Mouse (Mus musculus) cerebellum, adult 11-12 months (tissue): Measurements from ENCODE around the gene Snapc5.

Experiments
- DNase-seq: peaks from one replicate; pipeline ENCODE4 v3.0.0; 2022

Snapc5 gene

DNA sequence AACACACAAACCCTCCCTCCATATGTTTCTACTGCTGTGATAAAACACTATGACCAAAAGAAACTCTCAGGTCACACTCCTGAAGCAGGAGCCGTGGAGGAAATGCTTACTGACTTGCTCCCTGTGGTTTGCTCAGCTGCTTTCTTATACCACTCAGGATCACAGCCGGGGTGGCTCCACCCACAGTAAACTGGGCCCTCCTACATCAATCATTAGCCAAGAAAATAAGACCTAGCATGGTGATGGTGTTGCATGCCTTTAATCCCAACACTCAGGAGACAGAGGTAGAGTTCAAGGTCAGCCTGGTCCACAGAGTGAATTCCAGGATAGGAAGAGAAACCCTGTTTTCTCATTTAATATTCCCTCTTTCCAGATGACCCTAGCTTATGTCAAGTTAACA is 20.8 kb downstream of the Snapc5 start:
- DNase-seq = no peak

DNA sequence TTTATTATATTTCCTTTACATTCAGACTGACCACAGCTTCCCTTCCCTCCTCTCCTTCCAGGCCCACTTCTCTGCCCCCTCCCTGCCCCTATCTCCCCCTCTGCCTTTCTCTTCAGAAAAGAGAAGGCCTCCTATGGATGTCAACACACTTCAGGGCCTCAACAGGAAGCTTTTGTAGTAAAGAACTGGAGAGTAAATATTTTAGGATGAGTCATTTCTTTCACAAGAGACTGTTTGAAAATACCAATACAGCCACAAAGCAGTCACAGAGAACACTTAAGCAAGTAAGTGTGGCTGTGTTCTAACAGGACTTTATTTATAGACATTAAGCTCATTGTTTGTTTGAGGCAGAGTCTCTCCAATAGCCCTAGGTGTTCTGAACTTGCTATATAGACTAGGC is 23.3 kb downstream of the Snapc5 start:
- DNase-seq = no peak

DNA sequence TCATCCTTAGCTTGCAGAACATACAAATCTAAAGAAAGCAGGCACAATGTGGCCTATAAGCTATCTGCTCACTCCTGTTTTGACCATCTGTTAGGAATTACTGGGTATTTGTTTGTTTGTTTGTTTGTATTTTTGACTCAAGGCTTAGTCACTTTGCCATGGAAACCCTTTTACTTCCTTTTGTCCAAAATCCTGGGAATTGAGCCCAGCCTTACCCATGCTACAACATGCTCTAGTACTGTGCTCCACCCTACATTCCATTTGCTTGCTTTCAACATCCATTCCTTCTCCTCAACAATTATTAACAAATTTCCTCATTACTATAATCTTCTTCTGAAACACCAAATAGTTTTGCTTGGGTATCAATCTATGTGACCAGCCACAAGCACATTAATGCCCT is 23.8 kb downstream of the Snapc5 start:
- DNase-seq = no peak

DNA sequence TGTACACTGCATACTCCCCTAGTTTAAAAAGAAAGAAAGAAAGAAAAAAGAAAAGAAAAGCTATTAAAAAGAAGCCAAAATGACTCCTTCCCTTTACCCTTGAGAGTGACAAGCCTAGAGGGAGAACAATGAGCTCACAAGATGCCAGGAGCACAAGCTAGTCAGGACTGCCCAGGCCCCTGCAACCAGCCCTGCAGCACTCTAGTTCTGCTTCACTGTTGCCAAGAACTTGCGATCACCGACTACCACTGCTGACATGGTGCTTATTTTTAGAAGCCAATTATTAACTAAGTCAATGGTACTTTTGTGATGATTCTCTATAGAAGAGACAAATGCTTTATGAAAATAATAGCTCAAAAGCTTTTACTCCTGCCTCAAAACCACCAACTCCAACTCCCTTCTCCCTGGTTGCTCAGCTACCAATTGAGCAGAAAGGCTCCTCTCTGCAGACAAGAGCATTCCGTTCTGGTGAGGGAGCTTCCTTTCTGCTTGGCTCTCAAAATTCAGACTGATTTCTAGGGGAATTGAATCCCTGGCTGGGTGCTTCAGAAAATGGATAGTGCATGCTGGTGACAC is 28.5 kb downstream of the Snapc5 start:
- no peak for DNase-seq

DNA sequence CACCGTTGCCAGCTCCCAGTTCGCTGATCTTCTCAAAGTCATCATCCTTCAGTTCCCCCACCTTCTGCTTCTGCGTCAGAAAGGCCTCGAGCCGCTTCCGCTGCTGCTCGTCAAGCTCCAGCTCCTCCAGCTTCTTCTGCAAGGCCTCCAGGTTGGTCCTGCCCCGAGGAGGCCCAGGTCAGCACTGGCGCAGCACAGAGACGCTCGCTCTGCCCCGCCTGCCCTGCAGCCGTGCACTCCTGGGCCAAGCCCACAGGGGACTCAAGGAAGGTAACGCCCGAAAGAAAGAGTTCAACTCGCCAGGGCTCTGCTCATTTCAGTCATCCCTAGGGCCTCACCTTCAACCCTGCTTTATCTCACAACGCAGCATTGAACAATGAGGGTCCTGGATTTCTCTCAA is 35.4 kb downstream of the Snapc5 start:
- DNase-seq = no peak

DNA sequence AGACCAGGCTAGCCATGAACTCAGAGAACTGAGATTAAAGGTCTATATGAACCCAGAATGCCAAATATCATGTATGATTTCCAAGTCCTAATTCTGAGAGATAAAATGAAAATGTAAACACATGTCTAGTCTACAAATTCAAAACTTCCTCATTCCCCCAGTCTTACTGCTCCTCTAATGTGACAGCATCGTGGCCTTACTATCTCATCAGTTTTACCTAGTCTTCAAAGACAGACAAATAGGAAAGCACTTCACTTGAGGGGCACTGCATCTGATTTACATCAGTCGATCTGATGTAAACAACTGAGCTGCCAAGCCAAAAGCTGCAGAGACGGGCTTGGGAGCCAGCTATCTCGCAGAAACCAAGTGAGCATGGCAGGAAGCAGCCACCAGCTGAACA is 37.0 kb downstream of the Snapc5 start:
- no peak for DNase-seq

DNA sequence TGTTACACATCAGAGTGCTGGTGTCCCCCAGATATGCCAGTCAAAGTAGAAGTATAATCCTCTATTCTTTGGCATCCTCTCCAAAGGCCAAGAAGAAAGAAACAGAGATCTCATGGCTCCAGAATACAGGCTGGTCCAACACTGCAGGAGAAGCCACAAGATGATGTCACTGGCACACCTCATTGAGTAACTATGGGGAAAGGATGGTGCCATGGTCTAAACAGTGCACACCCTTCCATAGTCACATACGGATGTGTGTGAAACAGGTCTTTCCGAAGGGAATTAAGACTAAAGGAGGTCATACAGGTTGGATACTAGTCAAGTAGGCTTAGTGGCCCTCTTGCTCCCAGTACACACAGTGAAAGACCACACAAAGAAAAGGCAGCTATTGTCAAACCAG is 37.6 kb downstream of the Snapc5 start:
- DNase-seq = no peak

DNA sequence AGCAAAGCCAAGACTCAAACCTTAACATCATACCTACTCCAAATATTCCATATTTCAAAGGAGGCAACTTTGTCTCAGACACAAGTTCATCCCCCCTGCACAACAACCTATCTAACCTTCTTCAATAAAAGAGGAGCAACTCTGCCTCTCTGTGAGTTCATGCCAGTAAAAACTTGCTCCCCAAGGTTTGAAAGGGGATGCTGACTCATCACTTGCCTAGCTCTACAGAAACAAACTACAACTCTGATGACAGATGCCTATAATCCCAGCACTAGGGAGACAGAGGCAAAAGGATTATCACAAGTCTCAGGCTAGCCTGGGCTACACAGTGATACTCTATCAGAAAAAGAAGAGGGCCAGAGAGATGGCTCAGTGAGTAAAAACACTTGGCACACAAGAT is 38.8 kb downstream of the Snapc5 start:
- DNase-seq = no peak

DNA sequence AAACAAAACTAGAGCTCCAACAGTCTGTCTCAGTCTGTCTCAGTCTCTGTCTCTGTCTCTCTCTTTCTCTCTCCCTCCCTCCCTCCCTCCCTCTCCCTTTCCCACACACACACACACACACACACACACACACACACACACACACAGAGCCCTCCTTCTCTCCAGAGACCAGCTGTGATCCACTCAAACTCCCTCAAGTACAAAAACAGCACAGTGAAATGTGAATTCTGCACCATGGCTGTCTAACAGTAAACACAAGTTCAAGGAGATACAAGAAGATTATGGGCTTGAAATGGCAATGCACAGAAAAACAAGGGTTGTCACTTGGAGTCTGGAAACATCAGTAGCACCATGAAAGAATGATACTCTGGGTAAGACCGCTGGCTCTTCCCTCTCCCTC is 40.2 kb downstream of the Snapc5 start:
- DNase-seq = no peak

DNA sequence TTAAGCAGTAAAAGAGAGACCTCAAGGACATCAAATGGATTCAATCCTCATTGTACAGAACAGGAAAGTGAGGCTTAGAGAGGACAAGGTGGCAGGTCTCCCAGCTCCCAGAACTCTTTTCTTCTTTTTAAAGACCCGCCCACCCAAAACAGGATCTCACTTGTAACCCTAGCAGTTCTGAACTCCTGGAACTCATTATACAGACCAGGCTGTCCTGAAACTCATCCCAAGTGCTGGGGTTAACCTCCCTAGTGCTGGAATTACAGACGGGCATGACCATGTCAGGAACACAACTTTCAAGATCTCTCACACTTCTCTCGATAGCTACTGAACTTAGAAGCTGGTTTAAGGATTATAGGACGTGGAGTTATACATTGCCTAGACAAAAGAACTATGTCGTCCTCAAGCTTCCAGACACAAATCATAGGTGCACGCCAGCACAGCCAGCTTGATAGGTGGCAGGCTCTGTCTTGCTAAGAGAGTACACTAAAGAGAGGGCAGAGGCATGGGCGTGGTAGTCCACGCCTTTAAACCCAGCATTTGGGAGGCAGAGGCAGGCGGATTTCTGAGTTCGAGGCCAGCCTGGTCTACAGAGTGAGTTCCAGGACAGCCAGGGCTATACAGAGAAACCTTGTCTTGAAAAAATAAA is 40.8 kb downstream of the Snapc5 start:
- no peak for DNase-seq

DNA sequence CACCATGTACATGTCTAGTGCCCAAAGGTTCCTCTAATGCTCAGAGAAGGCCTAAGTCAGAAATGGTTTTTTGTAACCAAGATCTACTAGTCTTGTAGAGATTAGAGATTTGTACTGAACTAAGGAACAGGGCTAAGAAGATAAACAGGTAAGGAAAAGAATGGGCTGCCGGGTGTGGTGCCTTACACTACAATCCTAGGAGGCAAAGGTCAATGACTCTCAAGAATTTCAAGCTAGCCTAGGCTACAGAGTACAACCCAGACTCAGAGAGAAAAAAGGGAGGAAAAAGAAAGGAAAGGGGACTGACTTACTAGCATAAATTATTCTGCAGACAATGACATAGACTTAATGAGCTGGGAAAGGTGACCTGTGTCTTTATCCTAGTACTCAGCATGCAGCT is 41.5 kb downstream of the Snapc5 start:
- no peak for DNase-seq

DNA sequence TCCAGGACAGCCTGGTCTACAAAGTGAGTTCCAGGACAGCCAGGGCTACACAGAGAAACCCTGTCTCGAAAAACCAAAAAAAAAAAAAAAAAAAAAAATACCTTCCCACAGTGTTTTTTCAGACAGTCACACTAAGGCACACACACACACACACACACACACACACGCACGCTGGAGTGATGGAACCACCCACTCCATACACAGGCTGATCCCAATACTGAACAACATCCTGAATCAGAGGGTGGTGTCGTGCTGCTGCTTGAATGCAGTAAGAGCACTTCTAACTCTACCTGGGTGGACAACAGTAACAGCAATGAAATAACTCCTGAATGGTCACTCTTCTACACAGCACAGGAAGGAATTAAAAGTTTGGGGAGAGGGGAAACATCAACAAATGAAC is 42.4 kb downstream of the Snapc5 start:
- DNase-seq = no peak

DNA sequence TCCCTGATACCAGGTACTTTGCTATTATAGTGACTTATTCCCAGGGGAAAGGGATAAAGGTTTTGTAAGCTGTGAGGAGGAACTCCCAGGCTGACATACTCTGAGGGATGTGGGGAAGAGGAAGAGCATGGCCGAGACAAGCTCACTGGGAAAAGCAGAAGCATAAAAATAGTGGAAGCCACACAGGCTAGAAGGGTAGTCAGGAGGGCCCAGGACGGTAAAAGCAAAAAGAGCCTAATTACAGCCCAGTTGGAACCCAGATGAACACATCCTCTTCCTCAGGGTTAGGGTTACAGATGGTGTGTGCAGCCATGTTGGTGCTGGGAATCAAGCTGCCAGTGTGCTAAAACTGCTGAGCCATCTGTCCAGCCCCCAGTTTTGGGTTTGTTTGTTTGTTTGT is 43.0 kb downstream of the Snapc5 start:
- DNase-seq = no peak

DNA sequence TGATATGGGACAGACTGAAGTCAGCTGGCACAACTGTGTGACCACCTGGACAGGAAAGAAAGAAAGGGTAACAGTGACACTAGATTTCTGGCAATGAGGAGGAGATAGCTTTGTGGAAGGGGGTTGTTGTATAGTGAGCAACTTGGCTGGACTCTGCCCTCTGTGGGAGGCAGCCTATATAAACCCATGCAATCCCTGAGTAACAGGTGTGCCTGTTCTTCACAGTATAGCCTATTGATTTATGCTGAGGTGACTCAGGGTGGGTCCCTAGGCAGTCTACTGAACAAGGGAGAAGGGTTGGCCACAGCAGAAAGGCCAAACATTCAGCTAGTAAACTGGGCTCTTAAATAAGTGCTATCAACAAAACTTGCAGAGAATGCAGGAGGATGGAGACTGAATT is 46.7 kb downstream of the Snapc5 start:
- DNase-seq = no peak

DNA sequence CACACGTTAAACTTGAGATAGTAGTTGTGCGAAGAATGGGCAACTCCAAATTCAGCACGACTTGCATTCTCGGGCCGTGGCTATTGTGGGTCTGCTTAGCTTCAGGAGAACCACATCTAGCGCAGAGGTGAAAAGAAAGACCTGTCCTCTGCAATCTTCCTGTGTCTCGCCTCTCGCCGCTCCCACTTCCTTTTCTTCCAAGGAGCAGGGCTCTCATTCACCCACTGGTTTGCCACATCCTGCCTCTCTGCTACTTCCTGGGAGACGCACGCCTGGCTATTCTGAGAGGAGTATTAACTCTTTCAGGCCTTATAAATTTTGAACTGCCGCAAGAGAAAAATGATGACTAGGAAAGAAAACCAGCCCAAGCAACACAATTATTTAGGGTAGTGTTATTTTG is 48.7 kb downstream of the Snapc5 start:
- no peak for DNase-seq

DNA sequence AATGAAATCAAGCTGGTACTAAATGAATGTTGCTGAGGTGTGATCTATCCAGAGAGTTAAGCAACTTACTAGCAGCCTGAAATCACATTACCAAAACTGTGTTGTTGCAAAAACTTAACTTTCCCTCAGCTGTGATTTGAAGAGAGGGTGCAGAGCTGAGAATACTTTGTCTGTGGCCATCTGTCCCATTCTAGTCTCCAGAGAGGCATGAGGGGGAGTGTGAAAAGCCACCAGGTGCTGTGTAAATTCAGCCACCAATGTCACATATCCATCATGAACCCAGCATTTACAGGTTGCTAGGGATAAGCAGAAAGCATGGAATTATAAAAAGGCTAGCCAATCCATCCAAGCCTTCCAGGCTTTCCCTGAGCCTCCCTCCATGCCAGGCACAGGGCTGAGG is 49.9 kb downstream of the Snapc5 start:
- DNase-seq = no peak

DNA sequence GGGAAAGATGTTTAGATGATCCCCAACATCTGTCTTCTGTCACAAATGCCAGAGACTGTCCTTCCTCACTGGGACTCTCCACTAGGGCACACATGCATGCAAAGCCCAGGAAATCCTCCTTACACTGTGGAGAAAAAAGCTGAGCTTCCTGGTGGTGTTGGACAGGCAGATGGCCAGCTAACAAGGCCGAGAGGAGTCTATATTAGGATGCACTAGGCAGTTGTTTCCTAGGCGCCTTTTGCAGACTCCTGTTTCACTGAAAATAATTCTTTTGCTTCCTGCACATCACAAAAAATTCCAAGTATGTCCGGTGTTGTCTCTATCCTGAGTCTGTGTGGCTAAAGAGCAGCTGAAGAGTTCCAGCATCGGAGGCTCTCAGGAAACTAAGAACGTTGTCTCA is 52.1 kb downstream of the Snapc5 start:
- no peak for DNase-seq

DNA sequence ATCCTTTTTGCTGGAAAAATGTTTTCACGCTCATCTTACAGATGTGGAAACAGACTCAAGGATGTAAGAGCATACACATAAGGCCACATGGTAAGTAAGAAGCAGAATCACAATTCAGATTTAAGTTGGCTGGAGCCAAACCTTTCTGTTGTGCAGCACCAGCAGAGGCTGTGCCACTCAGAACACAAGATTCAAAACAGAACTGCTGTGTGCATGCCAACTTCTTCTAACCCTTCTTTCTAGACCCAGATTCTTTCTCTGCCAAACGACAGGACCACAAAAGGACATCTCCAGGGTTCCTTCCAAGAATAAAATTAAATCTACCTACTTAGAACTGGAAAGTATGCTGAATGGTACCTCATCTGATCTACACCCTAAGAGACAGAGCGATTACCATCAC is 52.6 kb downstream of the Snapc5 start:
- no peak for DNase-seq

DNA sequence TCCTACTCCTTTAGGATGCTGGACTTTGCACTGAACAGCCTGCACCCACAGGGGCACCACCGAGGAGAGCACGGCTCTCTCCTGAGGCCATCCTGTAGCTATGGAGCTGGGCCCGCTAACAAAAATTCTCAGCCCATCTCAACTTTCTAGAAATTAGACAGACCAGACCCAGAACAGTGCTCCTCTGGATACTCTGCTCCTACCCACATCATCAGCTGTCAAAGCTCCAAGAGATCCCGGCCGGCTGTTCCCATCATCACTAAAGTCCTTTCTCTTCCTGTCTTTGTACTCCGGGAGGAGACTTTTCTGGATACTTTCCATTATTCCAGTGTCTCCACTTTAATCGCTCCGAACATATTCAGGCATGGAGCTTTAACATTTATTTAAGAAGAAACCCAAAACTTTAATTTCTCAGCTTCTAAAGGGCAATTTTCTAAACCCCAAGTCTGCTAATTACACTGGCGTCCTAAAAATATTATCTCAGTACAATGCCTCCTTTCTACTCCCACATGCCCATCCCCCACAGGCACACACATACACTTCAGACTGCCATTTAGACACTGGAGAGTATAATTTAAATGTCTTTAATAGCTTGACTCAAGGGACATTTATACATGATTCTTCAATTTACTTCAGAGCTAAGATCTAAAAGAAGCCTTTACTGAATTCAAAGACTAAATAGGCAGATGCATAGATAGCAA is 53.3 kb downstream of the Snapc5 start:
- no peak for DNase-seq
